Mouse (Mus musculus): ENCODE results near the gene Ptma. TPM values are rescaled to one million over a fixed set of nuclear protein-coding genes. Genes with fewer than 3 reads are reported as not detected.
"Not testable (repeated sequence)": the region's sequence is repeated elsewhere in the genome, so short reads cannot be mapped to it uniquely, and the experiment has no call there.

Ptma gene
- polyA plus RNA-seq, 1 experiment: 3,930 TPM

DNA sequence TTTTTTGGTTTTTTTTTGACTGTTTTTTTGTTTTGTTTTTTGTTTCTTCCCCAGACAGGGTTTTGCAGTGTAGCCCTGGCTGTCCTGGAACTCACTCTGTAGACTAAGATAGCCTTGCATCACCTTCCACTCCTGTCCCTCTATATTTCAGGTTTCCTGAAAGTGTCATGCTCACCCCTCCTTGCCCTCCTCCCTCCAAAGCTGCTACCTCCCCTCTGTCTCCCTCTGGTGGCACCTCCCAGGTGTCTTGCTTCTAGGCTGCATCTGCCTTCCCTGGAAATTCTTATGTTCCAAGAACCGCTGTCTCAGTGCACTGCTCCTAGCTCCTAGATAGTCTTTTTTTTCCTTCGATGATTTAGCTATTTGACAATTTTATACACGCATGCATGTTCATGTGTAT is 11.9 kb downstream of the Ptma start:
- H3K36me3 ChIP-seq (ENCODE audit: control insufficient read depth, insufficient read depth, low read length, poor library complexity, severe bottlenecking): 0 out of 2 replicates have a peak, but pooled peaks cover 4% of the 10 kb centered on the region
- H3K27ac ChIP-seq (ENCODE audit: insufficient read depth, low read length): no peak overlapping the region
- H3K9me3 ChIP-seq (replicated peaks; ENCODE audit: control insufficient read depth, insufficient read depth, low read length, poor library complexity, severe bottlenecking): no peaks in the 10 kb centered on the region
- no peaks in the 10 kb centered on the region for H3K4me1 ChIP-seq (ENCODE audit: control insufficient read depth, insufficient read depth, low read length)
- no peak overlapping the region for H3K4me3 ChIP-seq (ENCODE audit: low read depth, low read length)
- no peaks in the 10 kb centered on the region for H3K27me3 ChIP-seq (ENCODE audit: control insufficient read depth, insufficient read depth, low read length, poor library complexity, severe bottlenecking)
- TF ChIP-seq POLR2A (IDR thresholded peaks at IDR 0.05; ENCODE audit: insufficient read depth, low read length): no peak
- no peak for TF ChIP-seq EP300 (IDR thresholded peaks at IDR 0.05; ENCODE audit: insufficient read depth, low read depth, low read length)
- TF ChIP-seq CTCF (IDR thresholded peaks at IDR 0.05; ENCODE audit: low read depth, low read length): peak; percentile 73
- H3K9ac ChIP-seq (ENCODE audit: low read depth, poor library complexity, severe bottlenecking): no peak overlapping the region

DNA sequence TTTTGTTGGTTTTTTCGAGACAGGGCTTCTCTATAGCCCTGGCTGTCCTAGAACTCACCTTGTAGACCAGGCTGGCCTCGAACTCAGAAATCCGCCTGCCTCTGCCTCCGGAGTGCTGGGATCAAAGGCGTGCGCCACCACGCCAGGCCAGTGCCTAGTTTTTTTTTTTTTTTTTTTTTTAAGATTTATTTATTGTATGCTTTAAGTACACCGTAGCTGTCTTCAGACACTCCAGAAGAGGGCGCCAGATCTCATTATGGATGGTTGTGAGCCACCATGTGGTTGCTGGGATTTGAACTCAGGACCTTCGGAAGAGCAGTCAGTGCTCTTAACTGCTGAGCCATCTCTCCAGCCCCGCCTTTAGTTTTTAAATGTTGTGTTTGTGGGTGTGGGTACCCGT is 13.1 kb downstream of the Ptma start:
- not testable (repeated sequence) for H3K27ac ChIP-seq (ENCODE audit: insufficient read depth, low read length); H3K9me3 ChIP-seq (replicated peaks; ENCODE audit: control insufficient read depth, insufficient read depth, low read length, poor library complexity, severe bottlenecking); H3K4me3 ChIP-seq (ENCODE audit: low read depth, low read length); H3K36me3 ChIP-seq (ENCODE audit: control insufficient read depth, insufficient read depth, low read length, poor library complexity, severe bottlenecking); H3K4me1 ChIP-seq (ENCODE audit: control insufficient read depth, insufficient read depth, low read length); H3K27me3 ChIP-seq (ENCODE audit: control insufficient read depth, insufficient read depth, low read length, poor library complexity, severe bottlenecking); H3K9ac ChIP-seq (ENCODE audit: low read depth, poor library complexity, severe bottlenecking)

DNA sequence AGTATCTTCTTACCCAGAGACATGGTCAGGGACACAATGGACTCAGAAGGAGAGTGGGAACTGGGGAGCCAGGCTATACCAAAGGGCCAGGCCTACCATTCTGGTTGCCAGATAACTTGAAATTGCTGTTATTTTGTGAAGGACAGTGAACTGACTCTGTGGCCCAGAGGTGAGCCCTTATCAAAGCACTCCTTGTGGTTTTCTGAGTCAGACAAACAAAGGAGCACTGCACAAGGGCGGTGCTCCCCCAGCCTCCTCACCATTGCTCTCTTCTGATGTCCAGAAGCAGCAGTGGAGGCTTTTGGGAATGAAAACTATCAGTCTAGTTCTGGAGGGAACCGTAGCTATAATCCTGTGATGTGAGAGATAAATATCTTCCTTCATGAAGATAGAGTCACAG is 16.1 kb downstream of the Ptma start:
- Histone ChIP-seq H3K27ac (ENCODE audit: insufficient read depth, low read length) (no peak overlapping the region), H3K4me1 (ENCODE audit: control insufficient read depth, insufficient read depth, low read length) (no peaks in the 10 kb centered on the region), H3K9me3 (replicated peaks; ENCODE audit: control insufficient read depth, insufficient read depth, low read length, poor library complexity, severe bottlenecking) (no peaks in the 10 kb centered on the region), H3K27me3 (ENCODE audit: control insufficient read depth, insufficient read depth, low read length, poor library complexity, severe bottlenecking) (no peaks in the 10 kb centered on the region), H3K4me3 (ENCODE audit: low read depth, low read length) (no peak overlapping the region), H3K36me3 (ENCODE audit: control insufficient read depth, insufficient read depth, low read length, poor library complexity, severe bottlenecking) (peaks cover 9% of the 10 kb centered on the region; the same call in 1 of the 2 replicates), H3K9ac (ENCODE audit: low read depth, poor library complexity, severe bottlenecking) (no peak overlapping the region)
- TF ChIP-seq EP300 (IDR thresholded peaks at IDR 0.05; ENCODE audit: insufficient read depth, low read depth, low read length) (no peak), POLR2A (IDR thresholded peaks at IDR 0.05; ENCODE audit: insufficient read depth, low read length) (no peak), CTCF (IDR thresholded peaks at IDR 0.05; ENCODE audit: low read depth, low read length) (no peak)

DNA sequence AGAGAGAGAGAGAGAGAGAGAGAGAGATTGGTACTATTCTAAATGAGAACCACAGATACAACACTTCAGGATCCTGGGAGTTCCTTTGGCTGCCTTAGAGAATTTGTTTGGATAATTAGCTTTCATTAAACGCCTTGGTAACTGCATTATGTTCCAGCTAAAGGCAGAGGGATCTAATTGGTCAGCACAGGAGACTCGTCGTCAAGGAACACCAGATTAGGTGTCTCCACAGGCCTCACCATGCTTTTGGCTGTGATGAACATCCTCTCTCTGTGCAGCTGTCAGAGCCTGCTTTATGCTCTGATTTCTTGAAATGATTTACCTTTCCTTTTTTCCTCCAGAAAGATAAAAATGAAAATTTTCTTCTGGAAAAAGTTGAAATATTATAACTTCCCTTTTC is 20.3 kb downstream of the Ptma start:
- TF ChIP-seq CTCF (IDR thresholded peaks at IDR 0.05; ENCODE audit: low read depth, low read length) (no peak), EP300 (IDR thresholded peaks at IDR 0.05; ENCODE audit: insufficient read depth, low read depth, low read length) (no peak), POLR2A (IDR thresholded peaks at IDR 0.05; ENCODE audit: insufficient read depth, low read length) (no peak)
- peaks cover 9% of the 10 kb centered on the region; the same call in 1 of the 2 replicates for H3K36me3 ChIP-seq (ENCODE audit: control insufficient read depth, insufficient read depth, low read length, poor library complexity, severe bottlenecking)

DNA sequence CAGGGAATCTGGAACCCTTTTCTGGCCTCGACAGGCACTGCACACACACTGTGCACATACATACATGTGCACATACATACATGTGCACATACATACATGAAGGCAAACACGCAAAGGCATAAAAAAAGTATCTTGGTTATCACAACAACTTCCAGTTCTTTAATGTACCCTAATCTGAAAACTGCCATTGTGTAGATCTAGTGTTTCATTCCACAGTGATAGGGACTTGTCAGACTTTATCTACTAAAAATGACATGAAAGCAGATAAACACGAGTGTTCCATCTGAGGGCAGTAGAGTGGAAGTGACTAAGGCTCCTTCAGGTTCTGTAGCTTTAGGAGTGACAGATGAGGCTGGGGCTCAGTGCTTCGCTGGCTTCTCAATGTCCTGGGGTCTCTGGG is 24.8 kb downstream of the Ptma start:
- Histone ChIP-seq H3K27me3 (ENCODE audit: control insufficient read depth, insufficient read depth, low read length, poor library complexity, severe bottlenecking) (no peaks in the 10 kb centered on the region), H3K27ac (ENCODE audit: insufficient read depth, low read length) (no peak overlapping the region), H3K9ac (ENCODE audit: low read depth, poor library complexity, severe bottlenecking) (no peak overlapping the region), H3K9me3 (replicated peaks; ENCODE audit: control insufficient read depth, insufficient read depth, low read length, poor library complexity, severe bottlenecking) (no peaks in the 10 kb centered on the region), H3K36me3 (ENCODE audit: control insufficient read depth, insufficient read depth, low read length, poor library complexity, severe bottlenecking) (no peaks in the 10 kb centered on the region), H3K4me1 (ENCODE audit: control insufficient read depth, insufficient read depth, low read length) (peaks cover 4% of the 10 kb centered on the region), H3K4me3 (ENCODE audit: low read depth, low read length) (no peak overlapping the region)
- TF ChIP-seq CTCF (IDR thresholded peaks at IDR 0.05; ENCODE audit: low read depth, low read length) (no peak), POLR2A (IDR thresholded peaks at IDR 0.05; ENCODE audit: insufficient read depth, low read length) (no peak), EP300 (IDR thresholded peaks at IDR 0.05; ENCODE audit: insufficient read depth, low read depth, low read length) (no peak)

More for the DNA sequence above, 20.3 kb downstream of the Ptma start:
- Histone ChIP-seq H3K27me3 (ENCODE audit: control insufficient read depth, insufficient read depth, low read length, poor library complexity, severe bottlenecking) (no peaks in the 10 kb centered on the region), H3K27ac (ENCODE audit: insufficient read depth, low read length) (no peak overlapping the region), H3K9ac (ENCODE audit: low read depth, poor library complexity, severe bottlenecking) (no peak overlapping the region), H3K9me3 (replicated peaks; ENCODE audit: control insufficient read depth, insufficient read depth, low read length, poor library complexity, severe bottlenecking) (no peaks in the 10 kb centered on the region), H3K4me3 (ENCODE audit: low read depth, low read length) (no peak overlapping the region), H3K4me1 (ENCODE audit: control insufficient read depth, insufficient read depth, low read length) (peaks cover 4% of the 10 kb centered on the region)

DNA sequence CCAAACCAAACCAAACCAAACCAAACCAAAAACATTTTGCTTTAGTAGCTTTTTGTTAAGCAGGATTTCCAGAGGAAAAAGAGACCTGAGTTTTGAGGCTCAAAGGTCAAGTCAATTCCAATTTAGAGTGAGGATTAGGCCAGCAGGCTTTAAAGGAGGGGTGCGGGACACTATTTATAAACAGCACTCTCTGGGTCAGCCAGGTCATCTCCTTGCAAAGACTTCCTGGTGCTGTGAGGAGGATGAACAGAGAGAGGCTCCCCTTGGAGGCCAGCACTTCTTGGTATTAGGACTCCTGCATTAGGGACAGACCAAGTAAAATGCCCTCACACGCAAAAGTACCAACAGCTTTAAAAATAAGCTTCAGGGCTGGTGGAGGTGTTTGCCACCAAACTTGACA is 25.4 kb downstream of the Ptma start:
- TF ChIP-seq POLR2A (IDR thresholded peaks at IDR 0.05; ENCODE audit: insufficient read depth, low read length): no peak
- TF ChIP-seq CTCF (IDR thresholded peaks at IDR 0.05; ENCODE audit: low read depth, low read length): no peak
- TF ChIP-seq EP300 (IDR thresholded peaks at IDR 0.05; ENCODE audit: insufficient read depth, low read depth, low read length): no peak
- H3K4me1 ChIP-seq (ENCODE audit: control insufficient read depth, insufficient read depth, low read length): peaks cover 4% of the 10 kb centered on the region
- no peak overlapping the region for H3K9ac ChIP-seq (ENCODE audit: low read depth, poor library complexity, severe bottlenecking)
- H3K36me3 ChIP-seq (ENCODE audit: control insufficient read depth, insufficient read depth, low read length, poor library complexity, severe bottlenecking): no peaks in the 10 kb centered on the region
- H3K4me3 ChIP-seq (ENCODE audit: low read depth, low read length): no peak overlapping the region
- H3K27me3 ChIP-seq (ENCODE audit: control insufficient read depth, insufficient read depth, low read length, poor library complexity, severe bottlenecking): no peaks in the 10 kb centered on the region
- no peak overlapping the region for H3K27ac ChIP-seq (ENCODE audit: insufficient read depth, low read length)
- no peaks in the 10 kb centered on the region for H3K9me3 ChIP-seq (replicated peaks; ENCODE audit: control insufficient read depth, insufficient read depth, low read length, poor library complexity, severe bottlenecking)
